Comparison of ENCODE assay signal across 16 mouse cellular contexts in the genomic region with DNA sequence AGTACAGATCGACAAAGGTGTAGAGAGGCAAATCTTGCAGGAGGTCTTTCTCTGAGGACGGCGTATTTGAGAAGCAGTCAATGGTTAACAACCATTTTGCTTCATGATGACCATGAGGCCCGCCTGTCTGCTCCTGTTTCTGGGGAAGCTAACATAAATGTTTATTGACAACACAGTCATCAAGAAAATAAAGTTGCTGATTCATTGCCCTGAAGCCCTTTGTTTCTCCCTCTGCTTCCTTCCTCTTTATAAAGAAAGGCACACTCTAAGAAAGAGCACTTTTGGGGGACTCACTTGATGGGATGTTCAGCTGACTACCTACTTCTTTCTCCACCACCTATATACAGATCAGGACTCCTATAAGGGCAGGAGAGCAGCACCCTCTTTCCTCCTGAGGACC. TPM values are rescaled to one million over a fixed set of nuclear protein-coding genes. Genes with fewer than 3 reads are reported as not detected.
DNase-seq lines count a peak whose midpoint lies in the region; ATAC-seq and TF ChIP-seq lines count a peak whose summit lies in the region.
"Had no signal": no experiment of that assay in that cellular context is flagged by ENCODE, and none has a peak within 500 bp of the region (broad histone marks: within the 10 kb centered on the region; RNA-seq: fewer than 3 reads in every experiment).

No protein-coding gene starts in this region.

- H3K36me3 ChIP-seq in kidney, adult 2 months (ENCODE audit: control insufficient read depth, insufficient read depth, low read length) = no peaks in the 10 kb centered on the region
- H3K36me3 ChIP-seq in macrophage (ENCODE audit: inconsistent target) = peaks cover 13% of the 10 kb centered on the region
- no peaks in the 10 kb centered on the region for H3K36me3 ChIP-seq in hindbrain, embryonic 14.5 days (replicated peaks; ENCODE audit: control insufficient read depth, insufficient read depth)
- H3K36me3 ChIP-seq: heart, embryonic 12.5 days; hindbrain, embryonic 15.5 days had no signal

- WGBS in kidney, adult 2 months = 41% methylated on average over 4 of the region's 4 CpGs
- WGBS in macrophage (ENCODE audit: missing documents) = 13% methylated on average over 4 of the region's 4 CpGs
- WGBS in hindbrain, embryonic 14.5 days = 92% methylated on average over 4 of the region's 4 CpGs

- peak overlapping the region; percentile 94 for H3K27ac ChIP-seq in kidney, adult 2 months (ENCODE audit: insufficient read depth, low read depth, low read length)
- peak overlapping the region; percentile 92 for H3K27ac ChIP-seq in macrophage
- no peak overlapping the region for H3K27ac ChIP-seq in hindbrain, embryonic 14.5 days
- H3K27ac ChIP-seq: hindbrain, embryonic 15.5 days had no signal

- H3K9ac ChIP-seq in hindbrain, embryonic 14.5 days = no peak overlapping the region
- H3K9ac ChIP-seq: heart, embryonic 12.5 days; hindbrain, embryonic 15.5 days had no signal

- no peak overlapping the region for H3K4me2 ChIP-seq in hindbrain, embryonic 14.5 days (replicated peaks)
- H3K4me2 ChIP-seq: heart, embryonic 12.5 days; hindbrain, embryonic 15.5 days; midbrain, embryonic 11.5 days had no signal

- DNase-seq in kidney, adult 2 months = no peak
- no peak for DNase-seq in kidney, postnatal 10 days
- DNase-seq in 416B (ENCODE audit: low read depth) = peak; percentile 37
- no peak for DNase-seq in hindbrain, embryonic 14.5 days (ENCODE audit: low spot score)
- DNase-seq in urinary bladder, postnatal 10 days (ENCODE audit: low spot score) = no peak
- no peak for DNase-seq in right cerebral cortex, postnatal 10 days (ENCODE audit: low spot score in 2 of 2)
- DNase-seq: adrenal gland, adult 8-10 months; cerebellum, adult 11-12 months; embryo, embryonic 11 days; thymus, postnatal 4 days had no signal

- no peaks in the 10 kb centered on the region for H3K27me3 ChIP-seq in kidney, adult 2 months (replicated peaks; ENCODE audit: control insufficient read depth, insufficient read depth, low read length)
- H3K27me3 ChIP-seq in hindbrain, embryonic 14.5 days (ENCODE audit: control insufficient read depth, insufficient read depth, low read length) = no peaks in the 10 kb centered on the region
- H3K27me3 ChIP-seq: heart, embryonic 12.5 days; hindbrain, embryonic 15.5 days had no signal

- H3K4me1 ChIP-seq in kidney, adult 2 months (ENCODE audit: control insufficient read depth, insufficient read depth, low read length) = peaks cover 42% of the 10 kb centered on the region
- H3K4me1 ChIP-seq in hindbrain, embryonic 14.5 days (replicated peaks; ENCODE audit: control insufficient read depth, insufficient read depth, low read length) = no peaks in the 10 kb centered on the region

- no peaks in the 10 kb centered on the region for H3K9me3 ChIP-seq in hindbrain, embryonic 14.5 days (ENCODE audit: control insufficient read depth, low read length)
- H3K9me3 ChIP-seq: heart, embryonic 12.5 days; hindbrain, embryonic 15.5 days had no signal

- H3K4me3 ChIP-seq in kidney, adult 2 months (ENCODE audit: insufficient read depth, low read depth, low read length) = no peak overlapping the region
- peak overlapping the region; percentile 72 for H3K4me3 ChIP-seq in macrophage (ENCODE audit: inconsistent target)
- H3K4me3 ChIP-seq in hindbrain, embryonic 14.5 days (replicated peaks; ENCODE audit: low read length) = no peak overlapping the region
- H3K4me3 ChIP-seq: heart, embryonic 12.5 days; hindbrain, embryonic 15.5 days had no signal

- no peak for TF ChIP-seq POLR2A in kidney, adult 2 months (IDR thresholded peaks at IDR 0.05; ENCODE audit: low read depth, low read length)

- TF ChIP-seq CTCF in kidney, adult 2 months (conservative IDR thresholded peaks at IDR 0.05; ENCODE audit: insufficient read depth, insufficient read length, low read depth, low read length) = no peak

- H3K79me2 ChIP-seq in macrophage (ENCODE audit: inconsistent target) = peaks cover 55% of the 10 kb centered on the region

- peak; percentile 57 for ATAC-seq in common myeloid progenitor, adult 5-6 weeks (replicated peaks; ENCODE audit: low read depth, poor library complexity, severe bottlenecking)
- no peak for ATAC-seq in hindbrain, embryonic 14.5 days (ENCODE audit: low FRiP score)
- ATAC-seq: CD4-positive, CD25-positive, alpha-beta regulatory T cell, adult 4 months had no signal

RNA-seq across cellular contexts. Expression of gene Hipk2, which starts 42.8 kb away (rescaled TPM):
- polyA plus RNA-seq in kidney, adult 2 months (2012; rRNA removed) = 46.4 and 50.8 TPM in 2 replicates
- 10.3 and 16.4 TPM in 2 replicates for total RNA-seq in common myeloid progenitor, adult 5-6 weeks (2017)
- total RNA-seq in macrophage (2018; cell fraction: chromatin; rRNA removed) = 100 to 1,000 TPM in 21 of 26 experiments, 10 to 100 TPM in 5; 32.1 to 275 (median 156) TPM
- 10 to 100 TPM; 30.3 to 91.8 (median 55.4) TPM for total RNA-seq in macrophage (2018; cell fraction: cytosol; rRNA removed)
- total RNA-seq in macrophage (2018; cell fraction: nucleus; rRNA removed) = 100 to 1,000 TPM in 10 of 26 experiments, 10 to 100 TPM in 16; 27.9 to 224 (median 89.0) TPM
- polyA plus RNA-seq in macrophage (2018) = 20.7 to 41.4 TPM (median 22.0 TPM) in 3 replicates
- polyA plus RNA-seq in hindbrain, embryonic 14.5 days (2014; fragmentation: Nextera tagmentation; extraction: Ambion mirVana) = 33.8 and 36.9 TPM in 2 replicates

RNA-seq across cellular contexts. Expression of gene Tbxas1, which starts 43.5 kb away (rescaled TPM):
- 19.5 and 21.5 TPM in 2 replicates for polyA plus RNA-seq in kidney, adult 2 months (2012; rRNA removed)
- 23.1 and 33.0 TPM in 2 replicates for total RNA-seq in common myeloid progenitor, adult 5-6 weeks (2017)
- 100 to 1,000 TPM in 23 of 26 experiments, 10 to 100 TPM in 3; 30.0 to 470 (median 360) TPM for total RNA-seq in macrophage (2018; cell fraction: chromatin; rRNA removed)
- 100 to 1,000 TPM in 8 of 26 experiments, 10 to 100 TPM in 18; 51.7 to 138 (median 88.8) TPM for total RNA-seq in macrophage (2018; cell fraction: cytosol; rRNA removed)
- total RNA-seq in macrophage (2018; cell fraction: nucleus; rRNA removed) = 100 to 1,000 TPM in 21 of 26 experiments, 10 to 100 TPM in 5; 43.6 to 394 (median 207) TPM
- polyA plus RNA-seq in macrophage (2018) = 131 to 194 TPM (median 144 TPM) in 3 replicates
- polyA plus RNA-seq in hindbrain, embryonic 14.5 days (2014; fragmentation: Nextera tagmentation; extraction: Ambion mirVana) = 1.6 and 2.2 TPM in 2 replicates
